Mouse (Mus musculus) ovary, adult 2 months (tissue): Measurements from ENCODE around the gene Nelfcd. TPM values are rescaled to one million over a fixed set of nuclear protein-coding genes. Genes with fewer than 3 reads are reported as not detected.

Experiments
- polyA plus RNA-seq: library from polyadenylated mRNA; depleted of rRNA; stranded (reverse); fragments of >200 nt; gene quantifications from 2 replicates; pipeline ENCODE4 v1.2.3, GENCODE M21; 2012; rRNA removed

Gene Nelfcd
- polyA plus RNA-seq, result 65.9 and 70.6 TPM in 2 replicates

GRCm38 (mm10) chr2:174415731-174416310 is at the start of gene Nelfcd:
Nelfcd (plus strand) TSS chr2:174415804.

GRCm38 (mm10) chr2:174438737-174439449 is 23.3 kb downstream of the Nelfcd start, which contains the start of gene Ctsz:
Ctsz (minus strand) TSS chr2:174439039.

GRCm38 (mm10) chr2:174450353-174450752 is 34.7 kb downstream of the Nelfcd start, which contains the start of gene Tubb1:
Tubb1 (plus strand) TSS chr2:174450695.

GRCm38 (mm10) chr2:174463789-174464523 is 48.4 kb downstream of the Nelfcd start, which contains the start of gene Atp5e:
Atp5e (minus strand) TSS chr2:174464105.

GRCm38 (mm10) chr2:174472818-174473549 is 57.4 kb downstream of the Nelfcd start, which contains the start of gene Prelid3b:
Prelid3b (minus strand) TSS chr2:174473081.

Other genes starting within 250 kb of the Nelfcd start
- gene Gnas, start 131.5 kb upstream of the Nelfcd start, polyA plus RNA-seq, result 1,071 and 1,198 TPM in 2 replicates
- 0.09 TPM in 1 of 2 replicates, not detected in the other for gene Gm20721, start 69.1 kb upstream of the Nelfcd start, polyA plus RNA-seq
- gene Ctsz, start 23.2 kb downstream of the Nelfcd start, polyA plus RNA-seq, result 282 and 344 TPM in 2 replicates
- 0.13 and 0.57 TPM in 2 replicates for gene Tubb1, start 34.9 kb downstream of the Nelfcd start, polyA plus RNA-seq
- gene Atp5e, start 48.3 kb downstream of the Nelfcd start, polyA plus RNA-seq, result 192 and 350 TPM in 2 replicates
- 37.0 and 37.7 TPM in 2 replicates for gene Prelid3b, start 57.3 kb downstream of the Nelfcd start, polyA plus RNA-seq
- gene Zfp831, start 227.7 kb downstream of the Nelfcd start, polyA plus RNA-seq, result 0.02 and 0.07 TPM in 2 replicates